Mouse (Mus musculus): ENCODE measurements around the gene Cd200. TPM values are rescaled to one million over a fixed set of nuclear protein-coding genes. Genes with fewer than 3 reads are reported as not detected.
"Not testable (repeated sequence)": the region's sequence is repeated elsewhere in the genome, so short reads cannot be mapped to it uniquely, and the experiment has no call there.

Cd200 gene
- polyA plus RNA-seq, 1 experiment from 2014 or later = 214 TPM

DNA sequence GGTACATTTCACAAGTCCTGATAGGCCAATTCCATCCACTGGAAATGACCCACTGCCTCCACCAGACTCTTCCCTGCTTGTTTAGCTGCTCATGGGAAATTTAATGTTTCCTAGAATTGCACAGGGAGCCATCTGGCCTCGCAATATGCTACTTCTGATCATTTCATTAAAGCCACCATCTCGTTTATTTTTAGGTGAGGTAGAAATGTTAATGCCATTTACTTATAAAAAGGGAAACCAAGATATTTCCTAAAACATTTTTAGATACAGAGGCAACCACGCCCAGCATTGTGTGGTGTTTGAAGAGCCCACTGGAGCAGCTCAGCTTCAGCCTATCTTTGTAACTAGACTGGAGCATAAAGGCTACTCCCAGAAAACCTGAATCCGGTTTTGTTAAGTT lies 32.6 kb downstream of the Cd200 start:
- Histone ChIP-seq H3K4me3 (no peak overlapping the region), H3K4me1 (peaks cover 7% of the 10 kb centered on the region; the same call in 1 of the 2 replicates)
- WGBS = 80% methylated on average over 4 of the region's 4 CpGs

DNA sequence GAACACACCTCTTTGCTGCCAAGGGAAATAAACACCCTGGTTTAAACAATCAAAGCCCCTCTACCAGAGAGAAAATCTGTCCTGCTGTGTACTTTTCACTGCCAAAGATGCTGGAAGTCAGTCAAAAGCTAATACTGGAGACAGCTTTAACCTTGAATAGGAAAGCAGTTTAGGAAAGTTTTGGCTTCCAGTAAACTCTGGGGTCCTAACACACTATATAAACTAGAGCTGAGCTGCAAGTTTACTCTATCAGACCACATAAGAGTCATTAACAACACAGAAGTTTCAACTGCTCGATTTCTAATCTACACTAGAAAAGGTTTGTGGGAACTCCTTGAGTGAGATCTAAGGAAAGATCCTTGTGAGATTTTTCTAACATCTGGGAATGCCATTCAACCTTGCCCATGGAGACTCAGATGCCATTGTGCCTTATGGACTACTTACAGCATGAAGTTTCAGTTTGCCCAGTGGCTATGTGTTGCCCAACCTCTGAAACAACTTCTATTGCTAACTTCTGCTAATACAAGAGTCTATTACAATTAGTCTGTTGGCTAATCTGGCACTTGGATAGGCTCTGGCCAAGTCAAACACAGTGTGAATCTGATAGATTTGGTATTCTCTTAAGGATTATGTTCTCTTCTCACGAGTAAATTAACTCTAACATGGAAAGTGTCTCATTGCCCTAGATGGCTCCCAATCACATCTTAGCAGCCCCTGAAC lies 33.2 kb downstream of the Cd200 start:
- Histone ChIP-seq H3K9ac (replicated peaks) (no peak overlapping the region), H3K4me3 (no peak overlapping the region), H3K4me2 (replicated peaks) (no peak overlapping the region), H3K36me3 (peaks cover 2% of the 10 kb centered on the region; the same call in 1 of the 2 replicates), H3K27ac (replicated peaks) (no peak overlapping the region), H3K27me3 (no peaks in the 10 kb centered on the region), H3K9me3 (no peaks in the 10 kb centered on the region), H3K4me1 (peaks cover 7% of the 10 kb centered on the region; the same call in 1 of the 2 replicates)
- WGBS = 70% methylated on average over 2 of the region's 2 CpGs
- ATAC-seq (replicated peaks) = no peak

More for the DNA sequence above, 32.6 kb downstream of the Cd200 start:
- Histone ChIP-seq H3K4me2 (replicated peaks) (no peak overlapping the region), H3K27ac (replicated peaks) (no peak overlapping the region), H3K9me3 (no peaks in the 10 kb centered on the region), H3K27me3 (no peaks in the 10 kb centered on the region), H3K36me3 (peaks cover 6% of the 10 kb centered on the region; the same call in 1 of the 2 replicates), H3K9ac (replicated peaks) (no peak overlapping the region)
- no peak for ATAC-seq (replicated peaks)

DNA sequence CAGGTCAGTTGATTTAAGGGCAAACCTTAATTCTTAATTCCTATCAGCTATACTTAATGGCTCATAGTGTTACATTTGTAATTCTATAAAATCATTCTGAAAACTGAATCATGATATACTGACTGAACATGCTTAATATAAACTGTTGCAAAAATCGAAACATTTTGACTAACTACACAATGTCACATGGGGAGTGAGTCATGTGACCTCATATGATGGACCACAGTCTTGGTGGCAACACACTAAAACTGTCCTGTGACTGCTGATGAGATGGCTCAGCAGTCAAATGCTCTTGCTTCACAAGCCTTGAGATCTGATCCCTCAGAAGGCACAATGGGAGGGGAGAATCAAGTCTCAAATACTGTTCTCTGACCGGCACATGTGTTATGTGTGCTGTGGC lies 34.8 kb downstream of the Cd200 start:
- H3K9me3 ChIP-seq = no peaks in the 10 kb centered on the region
- no peak overlapping the region for H3K27ac ChIP-seq (replicated peaks)
- H3K36me3 ChIP-seq = no peaks in the 10 kb centered on the region
- ATAC-seq (replicated peaks) = no peak
- H3K4me3 ChIP-seq = no peak overlapping the region
- WGBS = 92% methylated on average over 2 of the region's 2 CpGs
- no peak overlapping the region for H3K4me2 ChIP-seq (replicated peaks)
- no peak overlapping the region for H3K9ac ChIP-seq (replicated peaks)
- H3K4me1 ChIP-seq = peaks cover 7% of the 10 kb centered on the region; the same call in 1 of the 2 replicates
- H3K27me3 ChIP-seq = no peaks in the 10 kb centered on the region

- no peak overlapping the region for H3K9ac ChIP-seq (replicated peaks)
- H3K4me2 ChIP-seq (replicated peaks) = no peak overlapping the region
- no peaks in the 10 kb centered on the region for H3K9me3 ChIP-seq
- WGBS = 90% methylated on average over 1 of the region's 1 CpGs
- no peak for ATAC-seq (replicated peaks)
- no peak overlapping the region for H3K27ac ChIP-seq (replicated peaks)
- H3K36me3 ChIP-seq = no peaks in the 10 kb centered on the region
- H3K27me3 ChIP-seq = no peaks in the 10 kb centered on the region
- no peak overlapping the region for H3K4me3 ChIP-seq
- H3K4me1 ChIP-seq = peaks cover 7% of the 10 kb centered on the region; the same call in 1 of the 2 replicates
These were observed 37.8 kb downstream of the Cd200 start for GRCm38 (mm10) chr16:45371076-45371475.

DNA sequence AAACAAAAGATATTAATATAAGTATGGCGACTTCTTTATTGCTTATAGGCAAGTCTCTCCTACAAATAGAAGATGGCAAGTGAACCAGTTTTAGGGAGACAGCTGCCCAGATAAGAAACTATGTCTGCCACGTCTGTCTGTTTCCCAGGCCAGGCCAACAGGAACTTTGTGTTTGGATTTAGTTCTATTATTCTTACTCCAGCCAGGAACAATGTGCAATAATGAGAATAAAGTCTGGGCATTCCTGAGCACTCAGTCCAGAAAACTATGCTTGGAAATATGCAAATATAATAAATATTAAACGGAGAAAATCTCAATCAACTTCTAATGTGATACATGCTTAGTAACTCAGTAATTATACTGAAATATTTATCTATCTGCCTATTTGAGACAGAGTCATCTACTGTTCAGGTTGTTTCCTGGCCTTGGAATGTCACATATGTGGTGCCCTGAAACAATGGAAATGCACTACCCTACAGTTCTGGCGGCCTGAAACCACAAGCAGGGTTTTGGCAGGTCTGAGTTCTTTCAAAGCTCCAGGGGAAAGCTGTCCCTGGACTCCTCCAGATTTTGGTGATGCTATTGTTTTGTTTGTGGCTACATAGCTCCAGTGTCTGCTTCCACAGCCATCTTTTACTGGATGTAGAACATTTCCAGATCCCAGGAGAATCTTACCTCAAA lies 39.4 kb downstream of the Cd200 start:
- no peaks in the 10 kb centered on the region for H3K9me3 ChIP-seq
- H3K27ac ChIP-seq (replicated peaks) = no peak overlapping the region
- H3K27me3 ChIP-seq = no peaks in the 10 kb centered on the region
- 75% methylated on average over 4 of the region's 4 CpGs for WGBS
- H3K4me3 ChIP-seq = no peak overlapping the region
- no peak for ATAC-seq (replicated peaks)
- H3K4me1 ChIP-seq = no peaks in the 10 kb centered on the region
- H3K36me3 ChIP-seq = no peaks in the 10 kb centered on the region
- H3K9ac ChIP-seq (replicated peaks) = no peak overlapping the region
- H3K4me2 ChIP-seq (replicated peaks) = no peak overlapping the region

DNA sequence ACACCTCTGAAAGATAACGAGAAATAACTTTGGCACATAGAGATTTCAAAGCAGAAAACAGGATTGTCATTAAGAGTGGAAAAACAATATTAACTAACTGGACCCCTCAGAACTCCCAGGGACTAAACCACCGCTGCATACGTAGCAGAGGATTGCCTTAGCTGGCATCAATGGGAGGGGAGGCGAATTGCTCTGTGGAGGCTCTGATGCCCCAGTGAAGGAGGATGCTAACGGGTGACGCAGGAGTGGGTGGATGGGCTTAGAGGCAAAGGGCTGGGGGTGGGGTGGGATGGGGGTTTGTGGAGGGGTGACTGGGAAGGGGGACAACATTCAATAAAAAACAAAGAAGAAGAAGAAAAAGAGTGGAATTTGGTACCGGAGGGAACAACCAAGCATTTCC lies 42.7 kb downstream of the Cd200 start:
- H3K9ac ChIP-seq (replicated peaks) = no peak overlapping the region
- ATAC-seq (replicated peaks) = no peak
- H3K9me3 ChIP-seq = no peaks in the 10 kb centered on the region
- no peaks in the 10 kb centered on the region for H3K36me3 ChIP-seq
- no peak overlapping the region for H3K4me2 ChIP-seq (replicated peaks)
- 63% methylated on average over 7 of the region's 7 CpGs for WGBS
- no peak overlapping the region for H3K27ac ChIP-seq (replicated peaks)
- H3K4me1 ChIP-seq = no peaks in the 10 kb centered on the region
- no peaks in the 10 kb centered on the region for H3K27me3 ChIP-seq
- no peak overlapping the region for H3K4me3 ChIP-seq

GRCm38 (mm10) chr16:45365353-45365752 lies 43.5 kb downstream of the Cd200 start:
- H3K36me3 ChIP-seq = no peaks in the 10 kb centered on the region
- H3K4me3 ChIP-seq = no peak overlapping the region
- ATAC-seq (replicated peaks) = no peak
- no peaks in the 10 kb centered on the region for H3K27me3 ChIP-seq
- no peak overlapping the region for H3K9ac ChIP-seq (replicated peaks)
- H3K4me2 ChIP-seq (replicated peaks) = no peak overlapping the region
- no peak overlapping the region for H3K27ac ChIP-seq (replicated peaks)
- 87% methylated on average over 9 of the region's 9 CpGs for WGBS
- H3K9me3 ChIP-seq = no peaks in the 10 kb centered on the region
- H3K4me1 ChIP-seq = no peaks in the 10 kb centered on the region

DNA sequence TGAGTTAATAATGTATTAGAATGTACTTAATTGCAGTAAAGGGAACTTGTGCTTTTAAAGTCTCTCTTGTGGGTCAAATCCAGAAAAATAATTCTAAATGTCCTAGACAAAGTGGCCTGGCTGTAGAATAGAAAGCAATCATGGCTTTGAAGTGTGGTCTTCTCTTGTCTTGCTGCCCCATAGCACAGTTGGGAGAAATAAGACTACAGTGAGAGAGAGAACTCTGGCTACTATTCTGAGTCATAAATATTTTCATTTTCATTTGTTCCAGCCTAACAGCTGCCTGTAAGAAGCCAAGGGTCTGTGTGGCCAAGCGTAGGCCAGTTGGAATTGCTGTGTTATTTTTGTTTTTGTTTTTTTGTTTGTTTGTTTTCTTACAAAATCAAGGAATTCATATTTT lies 44.2 kb downstream of the Cd200 start:
- WGBS = 94% methylated on average over 1 of the region's 1 CpGs
- no peak overlapping the region for H3K4me3 ChIP-seq
- H3K9me3 ChIP-seq = no peaks in the 10 kb centered on the region

GRCm38 (mm10) chr16:45363480-45364045 lies 45.3 kb downstream of the Cd200 start:
- Histone ChIP-seq H3K4me3 (no peak overlapping the region), H3K27me3 (no peaks in the 10 kb centered on the region), H3K9ac (replicated peaks) (no peak overlapping the region), H3K4me2 (replicated peaks) (no peak overlapping the region), H3K9me3 (no peaks in the 10 kb centered on the region), H3K36me3 (no peaks in the 10 kb centered on the region), H3K27ac (replicated peaks) (no peak overlapping the region), H3K4me1 (no peaks in the 10 kb centered on the region)
- no peak for ATAC-seq (replicated peaks)
- WGBS = 86% methylated on average over 4 of the region's 4 CpGs

More for the DNA sequence above, 44.2 kb downstream of the Cd200 start:
- no peak overlapping the region for H3K27ac ChIP-seq (replicated peaks)
- no peak overlapping the region for H3K9ac ChIP-seq (replicated peaks)
- no peak overlapping the region for H3K4me2 ChIP-seq (replicated peaks)
- H3K27me3 ChIP-seq = no peaks in the 10 kb centered on the region
- H3K4me1 ChIP-seq = no peaks in the 10 kb centered on the region
- ATAC-seq (replicated peaks) = no peak
- H3K36me3 ChIP-seq = no peaks in the 10 kb centered on the region

DNA sequence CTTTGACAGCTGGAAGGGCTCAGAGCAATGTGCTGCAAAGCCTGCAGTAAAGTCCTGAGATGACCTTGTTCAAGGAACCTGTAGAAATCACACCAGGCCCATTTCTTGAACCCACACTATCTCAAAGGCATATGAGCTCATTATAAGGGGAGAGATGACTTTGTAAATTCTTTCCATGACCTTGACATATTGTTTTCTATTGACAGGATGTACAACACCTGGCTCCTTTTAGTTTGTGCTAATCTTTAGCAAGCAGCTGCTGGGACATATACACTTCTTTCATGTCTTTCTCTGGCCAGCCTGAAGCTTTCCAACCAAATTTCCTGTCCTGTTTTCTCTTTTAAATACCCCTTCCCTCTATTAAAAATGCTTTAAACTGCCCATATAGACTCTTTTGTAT lies 47.4 kb downstream of the Cd200 start:
- H3K27me3 ChIP-seq = no peaks in the 10 kb centered on the region
- no peak overlapping the region for H3K27ac ChIP-seq (replicated peaks)
- no peak for ATAC-seq (replicated peaks)
- H3K9me3 ChIP-seq = no peaks in the 10 kb centered on the region
- H3K4me3 ChIP-seq = no peak overlapping the region
- H3K4me1 ChIP-seq = no peaks in the 10 kb centered on the region
- H3K36me3 ChIP-seq = no peaks in the 10 kb centered on the region
- H3K9ac ChIP-seq (replicated peaks) = no peak overlapping the region
- no peak overlapping the region for H3K4me2 ChIP-seq (replicated peaks)

- not testable (repeated sequence) for H3K9me3 ChIP-seq; H3K9ac ChIP-seq (replicated peaks); H3K27me3 ChIP-seq; H3K4me2 ChIP-seq (replicated peaks); H3K4me1 ChIP-seq; H3K36me3 ChIP-seq; H3K4me3 ChIP-seq; ATAC-seq (replicated peaks); H3K27ac ChIP-seq (replicated peaks)
- 90% methylated on average over 5 of the region's 5 CpGs for WGBS
These were observed 50.4 kb downstream of the Cd200 start for GRCm38 (mm10) chr16:45358441-45358840.

DNA sequence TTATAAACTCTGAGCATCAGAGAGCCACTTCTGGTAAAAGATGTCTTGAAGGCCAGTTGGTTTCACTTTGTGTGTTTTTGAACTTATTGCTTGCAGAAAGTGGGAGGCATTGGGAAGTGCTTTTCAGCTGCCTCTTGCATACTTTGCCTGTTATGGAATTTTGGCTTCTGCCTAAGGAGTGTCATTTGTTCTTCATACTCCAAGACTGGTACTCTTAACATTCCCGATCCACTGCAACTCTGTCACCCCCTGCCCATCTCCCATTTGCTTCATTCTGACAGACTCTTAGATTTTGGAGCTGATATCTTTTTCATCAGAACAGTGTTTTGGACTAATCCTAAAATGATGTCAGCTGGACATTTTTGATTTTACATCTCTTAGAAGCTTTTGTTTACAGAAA lies 51.7 kb downstream of the Cd200 start:
- Histone ChIP-seq H3K4me3 (no peak overlapping the region), H3K9ac (replicated peaks) (no peak overlapping the region), H3K27me3 (no peaks in the 10 kb centered on the region), H3K4me2 (replicated peaks) (no peak overlapping the region), H3K4me1 (no peaks in the 10 kb centered on the region), H3K9me3 (no peaks in the 10 kb centered on the region), H3K27ac (replicated peaks) (no peak overlapping the region), H3K36me3 (no peaks in the 10 kb centered on the region)
- ATAC-seq (replicated peaks) = no peak
- 92% methylated on average over 1 of the region's 1 CpGs for WGBS
